Mouse (Mus musculus): ENCODE measurements around the gene Nosip. TPM values are rescaled to one million over a fixed set of nuclear protein-coding genes. Genes with fewer than 3 reads are reported as not detected.
"Not testable (repeated sequence)": the region's sequence is repeated elsewhere in the genome, so short reads cannot be mapped to it uniquely, and the experiment has no call there.

Nosip gene
- polyA plus RNA-seq, 1 experiment: 12.5 TPM

- Histone ChIP-seq H3K4me1 (ENCODE audit: control insufficient read depth) (peaks cover 83% of the 10 kb centered on the region), H3K4me3 (replicated peaks) (peak within 1 kb of the TSS; percentile 78), H3K9me3 (ENCODE audit: control insufficient read depth, low read length) (no peaks in the 10 kb centered on the region), H3K27me3 (ENCODE audit: control insufficient read depth) (no peaks in the 10 kb centered on the region), H3K36me3 (ENCODE audit: control insufficient read depth) (peaks cover 72% of the 10 kb centered on the region)
- TF ChIP-seq GATA1 (IDR thresholded peaks at IDR 0.05; ENCODE audit: low read length) (no peak), TAL1 (IDR thresholded peaks at IDR 0.05; ENCODE audit: low read length) (no peak)
These were observed 62.3 kb downstream of the Nosip start, which contains the start of gene Rps11 for GRCm38 (mm10) chr7:45124224-45125143. Gene Rps11 (minus strand): TSS chr7:45124439.

DNA sequence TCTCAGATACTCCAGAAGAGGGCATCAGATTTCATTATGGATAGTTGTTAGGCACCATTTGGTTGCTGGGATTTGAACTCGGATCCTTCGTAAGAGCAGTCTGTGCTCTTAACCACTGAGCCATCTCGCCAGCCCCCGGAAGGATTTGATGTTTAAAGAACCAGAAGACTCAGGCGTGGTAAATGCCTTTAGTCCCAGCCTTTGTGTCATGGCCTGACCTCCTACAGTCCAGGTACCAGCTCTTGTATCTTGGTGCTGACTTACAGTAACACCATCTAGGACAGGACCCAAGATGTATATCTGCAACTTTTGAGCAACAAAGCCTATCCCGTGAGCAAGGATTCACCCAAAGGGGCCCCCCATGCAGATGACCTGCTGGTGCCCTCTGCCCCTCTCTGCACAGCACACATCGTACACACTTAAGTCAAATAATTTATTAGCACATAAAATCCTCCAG lies 62.9 kb downstream of the Nosip start:
- TF ChIP-seq GATA1 (IDR thresholded peaks at IDR 0.05; ENCODE audit: low read length): no peak
- no peak for TF ChIP-seq TAL1 (IDR thresholded peaks at IDR 0.05; ENCODE audit: low read length)
- peaks cover 65% of the 10 kb centered on the region for H3K36me3 ChIP-seq (ENCODE audit: control insufficient read depth)
- no peaks in the 10 kb centered on the region for H3K9me3 ChIP-seq (ENCODE audit: control insufficient read depth, low read length)
- H3K4me3 ChIP-seq (replicated peaks): no peak overlapping the region
- H3K27me3 ChIP-seq (ENCODE audit: control insufficient read depth): no peaks in the 10 kb centered on the region
- H3K4me1 ChIP-seq (ENCODE audit: control insufficient read depth): peaks cover 84% of the 10 kb centered on the region

DNA sequence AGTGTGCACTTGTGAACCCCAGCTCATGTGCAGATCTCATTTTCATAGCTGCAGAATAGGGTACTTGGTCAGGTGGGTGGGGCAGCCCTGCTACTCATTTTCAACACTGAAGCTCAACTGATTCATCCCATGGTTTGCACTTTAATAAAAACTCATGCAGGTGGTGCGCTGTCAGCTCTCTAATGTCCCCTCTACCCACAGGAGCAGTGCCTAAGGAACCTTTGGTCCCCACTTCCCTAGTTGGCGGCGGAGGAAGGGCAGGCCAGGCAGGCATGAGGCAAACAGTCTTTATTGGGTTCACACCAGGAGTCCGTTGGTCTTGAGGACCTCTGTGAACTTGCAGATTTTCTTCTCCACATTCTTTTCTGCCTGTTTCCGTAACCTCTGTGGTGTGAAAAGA lies 63.4 kb downstream of the Nosip start:
- not testable (repeated sequence) for H3K9me3 ChIP-seq (ENCODE audit: control insufficient read depth, low read length); H3K27me3 ChIP-seq (ENCODE audit: control insufficient read depth); H3K4me3 ChIP-seq (replicated peaks)
- H3K36me3 ChIP-seq (ENCODE audit: control insufficient read depth): peaks cover 60% of the 10 kb centered on the region
- peaks cover 84% of the 10 kb centered on the region for H3K4me1 ChIP-seq (ENCODE audit: control insufficient read depth)

DNA sequence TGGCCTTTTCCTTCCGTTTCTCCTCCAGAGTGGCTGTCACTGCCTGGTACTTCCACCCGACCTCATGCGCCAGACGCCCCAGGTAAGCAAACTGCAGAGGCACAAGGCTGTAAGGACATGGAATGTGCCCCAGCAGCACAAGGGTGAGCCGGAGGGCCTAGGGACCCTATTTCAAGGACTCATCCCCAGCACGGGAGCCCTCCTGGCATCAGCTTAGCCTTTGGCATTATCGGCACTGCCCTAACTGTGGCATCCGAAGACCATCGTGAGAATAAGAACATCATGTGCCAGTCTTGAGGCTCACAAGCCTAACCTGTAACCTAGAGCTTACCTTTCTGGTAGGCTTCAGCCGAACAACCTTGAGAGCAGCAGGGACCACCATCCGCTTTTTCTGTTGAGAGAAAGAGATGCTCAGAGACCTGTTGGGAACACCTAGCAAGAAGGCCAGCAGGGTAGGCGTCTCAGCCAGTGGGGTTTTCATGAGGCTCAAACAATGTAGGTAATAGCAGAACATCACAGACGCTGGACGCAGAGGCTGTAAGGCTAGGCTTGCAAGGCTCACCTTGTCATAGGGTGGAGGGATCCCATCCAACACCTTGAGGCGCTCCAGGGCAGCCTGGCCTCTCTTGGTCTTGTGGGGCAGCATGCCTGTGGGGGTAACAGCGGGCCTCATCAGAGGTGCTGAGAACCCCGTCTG lies 64.1 kb downstream of the Nosip start:
- H3K36me3 ChIP-seq (ENCODE audit: control insufficient read depth): peaks cover 53% of the 10 kb centered on the region
- no peak for TF ChIP-seq GATA1 (IDR thresholded peaks at IDR 0.05; ENCODE audit: low read length)
- no peak for TF ChIP-seq TAL1 (IDR thresholded peaks at IDR 0.05; ENCODE audit: low read length)
- H3K9me3 ChIP-seq (ENCODE audit: control insufficient read depth, low read length): no peaks in the 10 kb centered on the region
- H3K4me3 ChIP-seq (replicated peaks): peak overlapping the region; percentile 97
- peaks cover 80% of the 10 kb centered on the region for H3K4me1 ChIP-seq (ENCODE audit: control insufficient read depth)
- no peaks in the 10 kb centered on the region for H3K27me3 ChIP-seq (ENCODE audit: control insufficient read depth)

DNA sequence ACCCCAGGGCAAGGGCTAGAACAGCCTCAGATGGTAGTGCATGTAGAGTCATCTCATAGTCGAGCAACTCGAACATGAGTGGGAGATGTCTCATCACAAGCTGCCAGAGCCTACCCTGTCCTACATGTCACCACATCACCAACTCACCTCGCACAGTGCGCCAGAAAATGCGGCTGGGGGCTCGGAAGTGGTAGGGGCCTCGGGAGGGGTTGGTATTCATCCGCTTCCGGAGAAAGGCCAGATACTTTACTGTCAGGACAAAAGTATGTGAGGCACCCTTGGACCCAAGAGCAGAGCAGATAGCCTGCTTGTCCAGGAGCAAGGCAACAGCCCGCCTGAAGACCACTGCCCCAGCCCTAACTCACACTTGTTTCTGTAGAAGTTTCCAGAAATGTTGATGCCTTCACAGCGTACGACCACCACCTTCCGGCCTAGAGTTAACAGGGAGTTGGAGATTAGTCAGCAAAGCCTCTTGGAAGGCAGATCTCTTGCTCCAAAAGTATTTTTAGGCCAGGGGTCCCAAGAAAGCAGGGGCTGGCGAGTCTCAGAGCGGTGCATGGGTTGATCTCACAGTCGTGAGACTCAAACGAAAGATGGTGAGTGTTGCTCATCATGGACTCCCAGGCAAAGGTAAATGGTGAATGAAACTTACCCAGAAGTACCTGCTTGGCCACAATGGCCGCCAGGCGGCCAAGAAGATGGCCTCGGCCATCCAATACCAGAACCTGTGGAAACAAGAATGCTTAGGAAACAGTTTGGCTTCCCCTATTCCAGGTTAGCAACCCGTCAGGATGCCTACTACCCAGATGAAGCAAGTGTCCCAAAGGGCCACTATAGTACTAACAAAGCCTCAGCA lies 64.8 kb downstream of the Nosip start:
- peaks cover 79% of the 10 kb centered on the region for H3K4me1 ChIP-seq (ENCODE audit: control insufficient read depth)

More for the DNA sequence above, 64.8 kb downstream of the Nosip start:
- H3K27me3 ChIP-seq (ENCODE audit: control insufficient read depth): no peaks in the 10 kb centered on the region
- no peaks in the 10 kb centered on the region for H3K9me3 ChIP-seq (ENCODE audit: control insufficient read depth, low read length)
- H3K4me3 ChIP-seq (replicated peaks): peak overlapping the region; percentile 97
- no peak for TF ChIP-seq GATA1 (IDR thresholded peaks at IDR 0.05; ENCODE audit: low read length)
- no peak for TF ChIP-seq TAL1 (IDR thresholded peaks at IDR 0.05; ENCODE audit: low read length)
- H3K36me3 ChIP-seq (ENCODE audit: control insufficient read depth): peaks cover 50% of the 10 kb centered on the region

Other genes with a start within 250 kb of the Nosip start
- gene Nup62, start 246.3 kb upstream of the Nosip start, polyA plus RNA-seq (2012): 6.9 and 10.5 TPM in 2 replicates
- 0.12 and 0.13 TPM in 2 replicates for gene Il4i1, start 246.0 kb upstream of the Nosip start, polyA plus RNA-seq (2012)
- gene Atf5, start 245.8 kb upstream of the Nosip start, polyA plus RNA-seq (2012): 9.7 and 12.0 TPM in 2 replicates
- gene Akt1s1, start 213.4 kb upstream of the Nosip start, polyA plus RNA-seq (2012): 33.5 and 36.8 TPM in 2 replicates
- gene Tbc1d17, start 213.3 kb upstream of the Nosip start, polyA plus RNA-seq (2012): 7.7 and 10.0 TPM in 2 replicates
- gene Pnkp, start 205.3 kb upstream of the Nosip start, polyA plus RNA-seq (2012): 4.5 and 5.5 TPM in 2 replicates
- gene Ptov1, start 192.6 kb upstream of the Nosip start, polyA plus RNA-seq (2012): 7.3 and 8.9 TPM in 2 replicates
- 46.3 and 51.9 TPM in 2 replicates for gene Med25, start 169.7 kb upstream of the Nosip start, polyA plus RNA-seq (2012)
- 2.6 TPM in 2 replicates for gene Fuz, start 166.3 kb upstream of the Nosip start, polyA plus RNA-seq (2012)
- 48.1 and 53.1 TPM in 2 replicates for gene Ap2a1, start 132.9 kb upstream of the Nosip start, polyA plus RNA-seq (2012)
- not detected in 2 replicates for gene Tsks, start 119.2 kb upstream of the Nosip start, polyA plus RNA-seq (2012)
- gene Cpt1c, start 87.6 kb upstream of the Nosip start, polyA plus RNA-seq (2012): 0.05 and 0.07 TPM in 2 replicates
- 4.3 and 4.9 TPM in 2 replicates for gene Prmt1, start 75.9 kb upstream of the Nosip start, polyA plus RNA-seq (2012)
- 10.4 and 10.6 TPM in 2 replicates for gene Irf3, start 64.8 kb upstream of the Nosip start, polyA plus RNA-seq (2012)
- gene Bcl2l12, start 63.7 kb upstream of the Nosip start, polyA plus RNA-seq (2012): 6.1 and 6.4 TPM in 2 replicates
- 29.6 and 31.0 TPM in 2 replicates for gene Scaf1, start 46.1 kb upstream of the Nosip start, polyA plus RNA-seq (2012)
- gene Rras, start 44.5 kb upstream of the Nosip start, polyA plus RNA-seq (2012): 0.45 and 0.53 TPM in 2 replicates
- gene Prr12, start 9.5 kb upstream of the Nosip start, polyA plus RNA-seq (2012): 1.6 and 2.9 TPM in 2 replicates
- gene Prrg2, start 248 bp downstream of the Nosip start, polyA plus RNA-seq (2012): 3.0 and 3.6 TPM in 2 replicates
- 0.86 and 0.91 TPM in 2 replicates for gene Rcn3, start 29.8 kb downstream of the Nosip start, polyA plus RNA-seq (2012)
- 1.0 TPM in 2 replicates for gene Fcgrt, start 41.4 kb downstream of the Nosip start, polyA plus RNA-seq (2012)
- 22.2 and 23.5 TPM in 2 replicates for gene Rps11, start 62.0 kb downstream of the Nosip start, polyA plus RNA-seq (2012)
- gene Rpl13a, start 66.3 kb downstream of the Nosip start, polyA plus RNA-seq (2012): 438 and 543 TPM in 2 replicates
- gene Gm45713, start 73.8 kb downstream of the Nosip start, polyA plus RNA-seq (2012): not detected in 2 replicates
- 1.7 TPM in 2 replicates for gene Flt3l, start 74.0 kb downstream of the Nosip start, polyA plus RNA-seq (2012)
- 6.2 and 7.2 TPM in 2 replicates for gene Pih1d1, start 91.9 kb downstream of the Nosip start, polyA plus RNA-seq (2012)
- 13.5 and 16.3 TPM in 2 replicates for gene Aldh16a1, start 92.2 kb downstream of the Nosip start, polyA plus RNA-seq (2012)
- 0.02 TPM in 1 of 2 replicates, not detected in the other for gene Slc17a7, start 101.5 kb downstream of the Nosip start, polyA plus RNA-seq (2012)
- not detected in 2 replicates for gene Gfy, start 117.1 kb downstream of the Nosip start, polyA plus RNA-seq (2012)
- not detected in 2 replicates for gene Pth2, start 118.6 kb downstream of the Nosip start, polyA plus RNA-seq (2012)
- 0.05 TPM in 1 of 2 replicates, not detected in the other for gene Ccdc155, start 142.5 kb downstream of the Nosip start, polyA plus RNA-seq (2012)
- 0.55 and 0.60 TPM in 2 replicates for gene Dkkl1, start 149.7 kb downstream of the Nosip start, polyA plus RNA-seq (2012)
- gene Tead2, start 153.3 kb downstream of the Nosip start, polyA plus RNA-seq (2012): 0.06 and 0.10 TPM in 2 replicates
- 0.70 and 1.2 TPM in 2 replicates for gene Cd37, start 176.7 kb downstream of the Nosip start, polyA plus RNA-seq (2012)
- not detected in 2 replicates for gene Slc6a16, start 178.7 kb downstream of the Nosip start, polyA plus RNA-seq (2012)
- not detected in 2 replicates for gene Slc6a21, start 215.1 kb downstream of the Nosip start, polyA plus RNA-seq (2012)